9 mouse cellular contexts compared by ENCODE assay signal in the genomic region with DNA sequence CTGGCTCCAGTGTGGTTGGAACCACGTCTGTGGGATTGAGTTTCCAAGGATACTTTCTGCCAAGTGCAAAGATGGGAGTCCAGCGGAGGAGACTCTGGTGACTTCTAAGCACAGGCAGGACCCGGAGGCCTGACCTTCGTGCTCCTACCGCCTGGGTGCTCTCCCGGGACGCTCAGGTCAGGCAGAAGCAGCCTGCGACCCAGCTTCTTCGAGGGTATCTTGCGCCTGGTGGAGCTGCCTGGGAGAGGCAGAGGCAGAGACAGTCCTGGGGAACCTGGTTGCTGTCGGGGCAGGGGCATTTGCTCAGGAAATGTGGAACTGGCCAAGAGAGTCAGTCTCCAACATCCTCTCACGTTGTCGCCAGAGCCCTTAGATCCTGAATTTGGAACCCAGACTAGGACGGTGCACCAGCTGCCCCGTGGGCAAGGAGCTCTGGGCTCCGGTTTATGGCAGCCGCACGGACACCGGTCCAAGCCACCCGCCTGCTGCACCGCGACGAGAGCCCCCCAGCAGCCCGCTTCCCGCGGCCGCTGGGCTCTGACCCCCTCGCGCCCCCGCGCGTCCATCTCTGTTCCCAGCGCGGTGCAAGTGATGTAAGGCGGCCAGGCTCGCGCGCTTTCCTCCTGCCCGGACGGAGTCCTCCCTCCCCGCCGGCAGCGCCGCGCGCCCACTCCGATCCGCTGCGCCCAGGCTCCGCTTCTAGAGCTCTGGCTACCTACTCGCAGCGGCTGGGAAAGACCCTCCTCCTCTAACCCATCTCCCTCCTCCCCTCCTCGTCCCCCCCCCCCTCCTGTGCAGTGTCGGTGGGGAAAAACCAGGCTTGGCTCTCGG. TPM values are rescaled to one million over a fixed set of nuclear protein-coding genes. Genes with fewer than 3 reads are reported as not detected.
A peak's percentile ranks its signal among the peaks of the same experiment; 100 is the strongest.
DNase-seq lines count a peak whose midpoint lies in the region; ATAC-seq lines count a peak whose summit lies in the region.
"Had no signal": no experiment of that assay in that cellular context is flagged by ENCODE, and none has a peak within 500 bp of the region (broad histone marks: within the 10 kb centered on the region; RNA-seq: fewer than 3 reads in every experiment).

No protein-coding gene starts in this region.

- peak overlapping the region; percentile 69 for H3K9ac ChIP-seq in forebrain, embryonic 16.5 days (replicated peaks; ENCODE audit: low read depth, low read length)

- H3K36me3 ChIP-seq in heart, embryonic 10.5 days, result no peaks in the 10 kb centered on the region
- H3K36me3 ChIP-seq in forebrain, embryonic 16.5 days (ENCODE audit: control insufficient read depth, insufficient read depth), result no peaks in the 10 kb centered on the region

- ATAC-seq in forebrain, embryonic 16.5 days, result peak; percentile 95

- WGBS in heart, embryonic 10.5 days, result 3% methylated on average over 55 of the region's 55 CpGs
- WGBS in forebrain, embryonic 16.5 days, result 3% methylated on average over 52 of the region's 55 CpGs

- peak; percentile 80 for DNase-seq in heart, embryonic 10.5 days (ENCODE audit: low spot score)
- DNase-seq in heart, adult 9 months (ENCODE audit: low spot score in 2 of 2), result no peak
- DNase-seq in WW6 (ENCODE audit: low read depth, low spot score), result peak; percentile 24
- peak; percentile 29 for DNase-seq in layer of hippocampus, postnatal 36 days
- DNase-seq in mesoderm, embryonic 11.5 days (ENCODE audit: low read depth, low spot score), result peak; percentile 67
- DNase-seq in right cerebral cortex, postnatal 36 days (ENCODE audit: low spot score in 2 of 2), result peak; percentile 47
- no peak for DNase-seq in c-Kit-positive CD71-positive TER-119-positive erythroid progenitor cells, embryonic 14.5 days (ENCODE audit: low spot score)

- peak overlapping the region; percentile 62 for H3K27ac ChIP-seq in heart, embryonic 10.5 days
- H3K27ac ChIP-seq in forebrain, embryonic 16.5 days (ENCODE audit: low read length), result no peak overlapping the region

- peak overlapping the region; percentile 63 for H3K4me3 ChIP-seq in heart, embryonic 10.5 days
- H3K4me3 ChIP-seq in forebrain, embryonic 16.5 days (replicated peaks; ENCODE audit: low read length), result peak overlapping the region; percentile 53

- H3K27me3 ChIP-seq in heart, embryonic 10.5 days (ENCODE audit: insufficient read depth, poor library complexity, severe bottlenecking), result peaks cover 35% of the 10 kb centered on the region
- H3K27me3 ChIP-seq in forebrain, embryonic 16.5 days (replicated peaks; ENCODE audit: control insufficient read depth, insufficient read depth, low read length), result peaks cover 5% of the 10 kb centered on the region; the same call in 1 of the 2 replicates

- H3K9me3 ChIP-seq in heart, embryonic 10.5 days, result no peaks in the 10 kb centered on the region
- H3K9me3 ChIP-seq in forebrain, embryonic 16.5 days (ENCODE audit: control insufficient read depth, low read length), result no peaks in the 10 kb centered on the region

- peaks cover 8% of the 10 kb centered on the region for H3K4me1 ChIP-seq in heart, embryonic 10.5 days
- H3K4me1 ChIP-seq in forebrain, embryonic 16.5 days (replicated peaks; ENCODE audit: control insufficient read depth, insufficient read depth, low read length), result peaks cover 7% of the 10 kb centered on the region

- peak overlapping the region; percentile 95 for H3K4me2 ChIP-seq in forebrain, embryonic 16.5 days (ENCODE audit: low read length)

RNA-seq across cellular contexts. Expression of a gene that starts 0.9 kb away (rescaled TPM):
- 0.18 and 0.23 TPM in 2 replicates for polyA plus RNA-seq in heart, embryonic 10.5 days (2016; fragmentation: Nextera tagmentation; extraction: Ambion mirVana)
- 0.40 and 0.73 TPM in 2 replicates for polyA plus RNA-seq in forebrain, embryonic 16.5 days (2015; fragmentation: Nextera tagmentation; extraction: Ambion mirVana)
- total RNA-seq in layer of hippocampus, postnatal 36 days (2021), result 1 to 10 TPM; 5.8 to 8.4 TPM
- total RNA-seq: MEL had no signal

Comparison
In these comparisons a context has a peak if more than half of its experiments do, and no peak if none do; other contexts are left out.
1. DNase-seq: peak in heart, embryonic 10.5 days (single experiment), WW6 (single experiment), layer of hippocampus, postnatal 36 days (2 of 2), mesoderm, embryonic 11.5 days (single experiment) and right cerebral cortex, postnatal 36 days (2 of 2); none in heart, adult 9 months (0 of 2) and c-Kit-positive CD71-positive TER-119-positive erythroid progenitor cells, embryonic 14.5 days (single experiment).